Mouse (Mus musculus) forebrain, embryonic 13.5 days (tissue): Measurements from ENCODE around the gene Cdc26. TPM values are rescaled to one million over a fixed set of nuclear protein-coding genes. Genes with fewer than 3 reads are reported as not detected.

Experiments
- ATAC-seq: fragments of 200-750 bp; cut with Nextera tagmentation; 2 replicates; pipeline ENCODE4 v1.8.0; 2017
- H3K27ac ChIP-seq: fragments of 300-500 bp; sonication (generic); 2 replicates; pipeline ENCODE4 v1.5.1; 2015; ENCODE audit warnings: inconsistent platforms, mild to moderate bottlenecking, moderate library complexity
- H3K27me3 ChIP-seq: fragments of 300-500 bp; sonication (generic); 2 replicates; pipeline ENCODE4 v1.6.1; 2015; ENCODE audit warnings: mild to moderate bottlenecking, inconsistent platforms
- H3K36me3 ChIP-seq: fragments of 300-500 bp; sonication (generic); 2 replicates; pipeline ENCODE4 v1.6.1; 2015; ENCODE audit warnings: mild to moderate bottlenecking, inconsistent platforms; ENCODE audit not compliant: poor library complexity, severe bottlenecking
- H3K4me1 ChIP-seq: fragments of 300-500 bp; sonication (generic); 2 replicates; pipeline ENCODE4 v1.6.1; 2015; ENCODE audit warnings: inconsistent platforms
- H3K4me2 ChIP-seq: fragments of 300-500 bp; sonication (generic); 2 replicates; pipeline ENCODE4 v1.6.1; 2015; ENCODE audit warnings: inconsistent platforms, mild to moderate bottlenecking, moderate library complexity
- H3K4me3 ChIP-seq: fragments of 300-500 bp; sonication (generic); 2 replicates; pipeline ENCODE4 v1.5.1; 2015; ENCODE audit warnings: mild to moderate bottlenecking, inconsistent platforms
- H3K9ac ChIP-seq: fragments of 300-500 bp; sonication (generic); 2 replicates; pipeline ENCODE4 v1.6.1; 2015; ENCODE audit warnings: mild to moderate bottlenecking, inconsistent platforms
- H3K9me3 ChIP-seq: fragments of 300-500 bp; sonication (generic); replicated peaks from 2 replicates; pipeline ENCODE4 v1.6.1; 2016; ENCODE audit warnings: inconsistent platforms
- WGBS: fragments of 180-500 bp; shearing (Covaris S2); methylation state at CpG from one replicate; pipeline ENCODE4 v1.1.7; 2015; 5-methylcytosine and 5-hydroxymethylcytosine counted together
- polyA plus RNA-seq: library from polyadenylated mRNA; unstranded; fragments of >200 nt; fragmentation: Nextera tagmentation; extraction: Ambion mirVana; gene quantifications from 2 replicates; pipeline ENCODE4 v1.2.1, GENCODE M21; 2015

Cdc26 gene
- polyA plus RNA-seq, 1 experiment from 2014 or later = 153 TPM

DNA sequence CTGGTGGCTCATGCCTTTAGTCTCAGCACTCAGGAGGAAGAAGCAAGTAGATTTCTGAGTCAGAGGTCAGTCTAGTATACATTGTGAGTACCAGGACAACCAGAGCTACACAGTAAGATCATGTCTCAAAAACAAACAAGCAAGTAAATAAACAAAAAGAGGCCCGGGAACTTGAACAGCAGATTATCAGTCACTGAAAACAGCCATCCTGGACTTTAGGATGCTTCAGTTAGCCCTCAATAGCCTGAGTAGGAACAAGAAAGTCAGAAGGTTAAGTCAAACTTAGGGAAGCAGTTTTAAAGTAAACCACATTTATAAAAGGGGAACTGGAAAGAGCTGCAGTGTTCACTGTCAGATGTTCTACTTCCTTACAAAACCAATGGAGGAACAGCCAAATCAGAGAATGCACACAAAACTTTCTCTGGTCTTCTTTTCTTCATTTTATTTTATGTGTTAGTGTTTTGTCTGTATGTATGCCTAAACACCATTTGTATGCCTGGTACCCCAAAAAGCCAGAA lies 50.8 kb downstream of the Cdc26 start:
- Histone ChIP-seq H3K9me3 (no peaks in the 10 kb centered on the region), H3K36me3 (no peaks in the 10 kb centered on the region), H3K27me3 (no peaks in the 10 kb centered on the region), H3K9ac (no peak overlapping the region), H3K27ac (no peak overlapping the region), H3K4me3 (no peak overlapping the region), H3K4me1 (peaks cover 28% of the 10 kb centered on the region), H3K4me2 (no peak overlapping the region)
- ATAC-seq = no peak
- 84% methylated on average over 1 of the region's 1 CpGs for WGBS

GRCm38 (mm10) chr4:62349371-62349770 lies 59.1 kb downstream of the Cdc26 start:
- 95% methylated on average over 2 of the region's 2 CpGs for WGBS
- Histone ChIP-seq H3K9me3 (no peaks in the 10 kb centered on the region), H3K27me3 (no peaks in the 10 kb centered on the region), H3K27ac (no peak overlapping the region), H3K36me3 (peaks cover 44% of the 10 kb centered on the region), H3K4me3 (no peak overlapping the region), H3K4me2 (no peak overlapping the region), H3K4me1 (no peaks in the 10 kb centered on the region), H3K9ac (no peak overlapping the region)
- no peak for ATAC-seq

DNA sequence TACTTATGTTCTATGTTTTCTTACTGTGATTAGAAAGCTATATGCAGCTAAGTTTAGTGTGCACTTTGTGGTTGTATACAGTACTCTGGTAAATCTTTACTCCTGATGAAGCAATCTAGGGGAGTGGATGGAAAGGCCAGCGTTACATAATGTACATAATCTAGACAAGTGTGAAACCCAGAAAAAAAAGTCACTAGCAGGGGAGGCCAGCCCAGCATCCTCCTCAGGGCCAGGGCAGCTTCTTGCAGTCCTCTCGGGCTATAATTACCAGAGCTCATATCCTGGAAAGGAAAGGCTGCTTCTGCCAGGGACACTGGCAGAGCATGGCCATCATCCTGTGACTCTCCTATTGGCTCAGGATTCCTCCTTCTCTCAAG lies 60.1 kb downstream of the Cdc26 start:
- Histone ChIP-seq H3K4me3 (no peak overlapping the region), H3K36me3 (peaks cover 51% of the 10 kb centered on the region), H3K9me3 (no peaks in the 10 kb centered on the region; the same call in 1 of the 2 replicates), H3K27me3 (no peaks in the 10 kb centered on the region), H3K9ac (no peak overlapping the region), H3K4me2 (no peak overlapping the region), H3K4me1 (no peaks in the 10 kb centered on the region), H3K27ac (no peak overlapping the region)
- WGBS = 91% methylated on average over 2 of the region's 2 CpGs
- ATAC-seq = no peak

DNA sequence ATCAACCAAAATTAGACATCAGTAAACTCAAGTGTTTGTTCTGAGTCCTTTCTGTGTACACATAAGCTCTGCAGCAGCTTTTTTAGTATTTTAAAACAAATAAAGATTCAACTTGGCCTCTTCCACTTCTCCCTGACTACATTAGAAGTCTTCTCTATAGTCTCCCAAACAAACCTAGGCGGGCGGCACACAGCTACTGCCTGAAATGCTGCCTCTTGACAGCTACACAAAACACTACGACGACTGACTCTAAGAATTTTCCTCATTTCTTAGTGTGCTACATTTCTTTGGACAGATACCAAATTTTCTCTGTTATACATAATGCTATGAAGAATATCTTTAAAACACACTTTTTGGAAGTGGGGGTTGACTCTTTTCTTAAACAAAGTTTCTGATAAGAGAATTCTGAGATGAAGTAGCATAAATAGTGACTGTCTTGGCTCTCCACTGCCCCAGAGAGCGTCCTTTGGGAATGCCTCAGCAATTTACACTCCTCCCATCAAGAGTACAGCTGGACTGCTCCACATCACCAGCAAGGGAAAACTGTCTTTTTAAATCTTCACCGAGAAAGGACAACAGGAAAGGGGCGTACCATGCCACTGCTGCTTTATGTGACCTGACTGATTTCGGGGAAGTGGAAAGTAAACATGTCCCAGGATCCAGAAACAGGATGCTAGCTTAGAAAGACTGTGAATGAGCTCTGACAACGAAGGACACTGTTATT lies 60.7 kb downstream of the Cdc26 start:
- H3K4me1 ChIP-seq = no peaks in the 10 kb centered on the region
- H3K9me3 ChIP-seq = no peaks in the 10 kb centered on the region; the same call in 1 of the 2 replicates

GRCm38 (mm10) chr4:62345827-62346226 lies 62.6 kb downstream of the Cdc26 start:
- ATAC-seq = no peak
- no peak overlapping the region for H3K4me2 ChIP-seq
- no peak overlapping the region for H3K4me3 ChIP-seq
- H3K27me3 ChIP-seq = no peaks in the 10 kb centered on the region
- H3K27ac ChIP-seq = no peak overlapping the region
- no peaks in the 10 kb centered on the region; the same call in 1 of the 2 replicates for H3K9me3 ChIP-seq
- H3K9ac ChIP-seq = no peak overlapping the region
- WGBS = 86% methylated on average over 4 of the region's 4 CpGs
- H3K36me3 ChIP-seq = peaks cover 38% of the 10 kb centered on the region
- H3K4me1 ChIP-seq = no peaks in the 10 kb centered on the region

More for the DNA sequence above, 60.7 kb downstream of the Cdc26 start:
- peaks cover 51% of the 10 kb centered on the region for H3K36me3 ChIP-seq
- WGBS = 82% methylated on average over 9 of the region's 9 CpGs
- no peak for ATAC-seq
- H3K27ac ChIP-seq = no peak overlapping the region
- H3K4me3 ChIP-seq = no peak overlapping the region
- no peak overlapping the region for H3K9ac ChIP-seq
- H3K4me2 ChIP-seq = no peak overlapping the region
- H3K27me3 ChIP-seq = no peaks in the 10 kb centered on the region

DNA sequence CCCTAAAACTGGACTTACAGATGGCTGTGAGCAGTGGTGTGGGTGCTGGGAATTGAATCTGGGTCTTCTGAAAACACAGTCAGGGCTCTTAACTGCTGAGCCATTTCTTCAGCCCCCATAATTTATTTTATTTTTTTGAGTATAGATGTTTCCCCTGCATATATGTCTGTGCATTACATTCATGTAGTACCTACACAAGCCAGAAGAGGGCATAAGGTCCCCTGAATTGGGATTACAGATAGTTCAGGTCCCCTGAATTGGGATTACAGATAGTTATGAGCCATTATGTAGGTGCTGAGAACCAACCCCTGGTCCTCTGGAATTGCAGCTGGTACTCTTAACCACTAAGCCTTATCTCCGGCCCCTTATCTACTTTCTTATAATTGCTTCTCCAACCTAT lies 64.4 kb downstream of the Cdc26 start:
- 94% methylated on average over 1 of the region's 1 CpGs for WGBS
- no peaks in the 10 kb centered on the region for H3K27me3 ChIP-seq
- H3K4me3 ChIP-seq = no peak overlapping the region
- H3K27ac ChIP-seq = no peak overlapping the region
- peaks cover 38% of the 10 kb centered on the region for H3K36me3 ChIP-seq
- H3K4me2 ChIP-seq = no peak overlapping the region
- H3K4me1 ChIP-seq = no peaks in the 10 kb centered on the region
- ATAC-seq = no peak
- no peak overlapping the region for H3K9ac ChIP-seq
- H3K9me3 ChIP-seq = no peaks in the 10 kb centered on the region; the same call in 1 of the 2 replicates

DNA sequence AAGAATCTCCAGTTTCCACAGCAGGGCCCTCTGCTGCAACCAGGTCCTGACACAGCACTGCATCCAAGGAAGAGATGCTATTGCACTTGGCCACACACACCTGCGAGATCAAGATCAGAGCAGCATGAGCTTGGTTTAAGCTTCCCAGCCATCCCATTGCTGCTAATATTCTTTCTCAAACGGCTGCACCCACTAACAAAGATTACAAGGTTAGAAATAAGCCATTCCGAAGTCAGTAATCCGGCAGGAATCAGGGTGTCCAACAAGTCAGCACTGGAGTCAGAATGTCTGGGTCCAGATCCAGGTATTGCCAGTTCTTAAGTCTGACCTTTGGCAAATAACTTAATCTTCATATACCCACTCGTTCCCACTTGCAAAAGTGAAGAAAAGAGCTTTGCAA lies 69.9 kb downstream of the Cdc26 start:
- H3K4me3 ChIP-seq = no peak overlapping the region
- 91% methylated on average over 5 of the region's 5 CpGs for WGBS
- no peaks in the 10 kb centered on the region for H3K27me3 ChIP-seq
- peaks cover 38% of the 10 kb centered on the region for H3K36me3 ChIP-seq
- no peaks in the 10 kb centered on the region for H3K9me3 ChIP-seq
- no peak for ATAC-seq
- no peak overlapping the region for H3K27ac ChIP-seq
- no peak overlapping the region for H3K9ac ChIP-seq
- no peaks in the 10 kb centered on the region for H3K4me1 ChIP-seq
- no peak overlapping the region for H3K4me2 ChIP-seq

Other genes starting within 250 kb of the Cdc26 start
- gene Zfp37, start 177.6 kb downstream of the Cdc26 start, polyA plus RNA-seq = 19.8 and 20.5 TPM in 2 replicates
- 8.0 and 8.1 TPM in 2 replicates for gene Slc31a2, start 146.1 kb downstream of the Cdc26 start, polyA plus RNA-seq
- 19.7 and 22.8 TPM in 2 replicates for gene Fkbp15, start 48.1 kb downstream of the Cdc26 start, polyA plus RNA-seq
- gene Slc31a1, start 47.9 kb downstream of the Cdc26 start, polyA plus RNA-seq = 38.2 and 43.1 TPM in 2 replicates
- gene Prpf4, start 155 bp upstream of the Cdc26 start, polyA plus RNA-seq = 21.3 and 24.0 TPM in 2 replicates
- gene Rnf183, start 26.6 kb upstream of the Cdc26 start, polyA plus RNA-seq = not detected in 2 replicates
- 9.1 and 13.1 TPM in 2 replicates for gene Wdr31, start 62.3 kb upstream of the Cdc26 start, polyA plus RNA-seq
- gene Bspry, start 71.4 kb upstream of the Cdc26 start, polyA plus RNA-seq = 0.49 and 0.56 TPM in 2 replicates
- gene Hdhd3, start 94.8 kb upstream of the Cdc26 start, polyA plus RNA-seq = 10.5 and 11.2 TPM in 2 replicates
- gene Alad, start 111.3 kb upstream of the Cdc26 start, polyA plus RNA-seq = 65.4 and 69.8 TPM in 2 replicates
- 112 and 113 TPM in 2 replicates for gene Pole3, start 116.4 kb upstream of the Cdc26 start, polyA plus RNA-seq
- 0.80 and 1.1 TPM in 2 replicates for gene 4933430I17Rik, start 116.7 kb upstream of the Cdc26 start, polyA plus RNA-seq
- 49.0 and 56.6 TPM in 2 replicates for gene Rgs3, start 151.2 kb upstream of the Cdc26 start, polyA plus RNA-seq